28 mouse cellular contexts compared by ENCODE assay signal in genomic region chr8:114790754-114791153, GRCm38 (mm10).
"Had no signal": no experiment of that assay in that cellular context is flagged by ENCODE, and none has a peak within 500 bp of the region (broad histone marks: within the 10 kb centered on the region; RNA-seq: fewer than 3 reads in every experiment).

No protein-coding gene starts in this region.

- H3K27me3 ChIP-seq: embryonic facial prominence, embryonic 12.5 days; embryonic facial prominence, embryonic 15.5 days; forebrain, embryonic 12.5 days; forebrain, embryonic 13.5 days; forebrain, embryonic 15.5 days had no signal

- H3K9ac ChIP-seq: embryonic facial prominence, embryonic 12.5 days; embryonic facial prominence, embryonic 13.5 days; embryonic facial prominence, embryonic 15.5 days; forebrain, embryonic 12.5 days; forebrain, embryonic 13.5 days; forebrain, embryonic 15.5 days; forebrain, postnatal 0 days had no signal

- DNase-seq: cerebellum, adult 18-20 months; cerebellum, adult 2 months; cerebellum, adult 8-10 months; cerebellum, adult 9-10 months; cerebellum, adult 9-11 months; cerebellum, postnatal 10 days; cerebellum, postnatal 14 days; cerebellum, postnatal 25 days; cerebellum, postnatal 36 days; embryo, embryonic 11 days; forebrain, postnatal 0 days; gastrocnemius, adult 2 months; gastrocnemius, postnatal 10 days; gastrocnemius, postnatal 14 days; gastrocnemius, postnatal 25 days; gastrocnemius, postnatal 36 days; heart, adult 11 months had no signal

- H3K4me2 ChIP-seq: embryonic facial prominence, embryonic 12.5 days; embryonic facial prominence, embryonic 13.5 days; embryonic facial prominence, embryonic 15.5 days; forebrain, embryonic 12.5 days; forebrain, embryonic 13.5 days; forebrain, embryonic 15.5 days had no signal

- H3K4me1 ChIP-seq: embryonic facial prominence, embryonic 10.5 days; embryonic facial prominence, embryonic 12.5 days; embryonic facial prominence, embryonic 13.5 days; embryonic facial prominence, embryonic 15.5 days; forebrain, embryonic 10.5 days; forebrain, embryonic 12.5 days; forebrain, embryonic 13.5 days; forebrain, embryonic 15.5 days had no signal

- ATAC-seq: forebrain, embryonic 13.5 days; forebrain, embryonic 14.5 days; forebrain, embryonic 15.5 days; forebrain, embryonic 16.5 days; forebrain, postnatal 0 days had no signal

- H3K4me3 ChIP-seq: embryonic facial prominence, embryonic 10.5 days; embryonic facial prominence, embryonic 12.5 days; embryonic facial prominence, embryonic 13.5 days; embryonic facial prominence, embryonic 15.5 days; erythroblast, embryonic 14.5 days; forebrain, embryonic 10.5 days; forebrain, embryonic 12.5 days; forebrain, embryonic 13.5 days; forebrain, embryonic 15.5 days; gastrocnemius, adult 2 months had no signal

- H3K9me3 ChIP-seq: embryonic facial prominence, embryonic 10.5 days; embryonic facial prominence, embryonic 12.5 days; embryonic facial prominence, embryonic 13.5 days; embryonic facial prominence, embryonic 15.5 days; forebrain, embryonic 10.5 days; forebrain, embryonic 12.5 days; forebrain, embryonic 13.5 days; forebrain, embryonic 15.5 days had no signal

- H3K36me3 ChIP-seq: embryonic facial prominence, embryonic 10.5 days; embryonic facial prominence, embryonic 12.5 days; embryonic facial prominence, embryonic 13.5 days; embryonic facial prominence, embryonic 15.5 days; forebrain, embryonic 10.5 days; forebrain, embryonic 12.5 days; forebrain, embryonic 15.5 days had no signal

- H3K27ac ChIP-seq: embryonic facial prominence, embryonic 10.5 days; embryonic facial prominence, embryonic 12.5 days; embryonic facial prominence, embryonic 13.5 days; embryonic facial prominence, embryonic 15.5 days; forebrain, embryonic 10.5 days; forebrain, embryonic 12.5 days; forebrain, embryonic 13.5 days; forebrain, embryonic 15.5 days; gastrocnemius, adult 2 months had no signal
